Mouse (Mus musculus) frontal cortex, adult (tissue): ENCODE results near the gene Lce3b.

Source experiments
- ATAC-seq: cut with Nextera tagmentation; 2 replicates; pipeline ENCODE4 v1.9.2; 2017; ENCODE audit warnings: mild to moderate bottlenecking, moderate library complexity, mixed read lengths; ENCODE audit not compliant: low TSS enrichment

Gene Lce3b

GRCm38 (mm10) chr3:92932679-92933078 is at the start of gene Lce3b:
TSS of gene Lce3b (plus strand) at chr3:92932979.
- ATAC-seq: no peak

- no peak for ATAC-seq
Observed at GRCm38 (mm10) chr3:92894063-92894462, 38.7 kb upstream of the Lce3b start.

- ATAC-seq: no peak
Observed at GRCm38 (mm10) chr3:92894489-92894888, 38.3 kb upstream of the Lce3b start.

GRCm38 (mm10) chr3:92902992-92903391 is 29.8 kb upstream of the Lce3b start:
- peak; percentile 80 for ATAC-seq

GRCm38 (mm10) chr3:92903640-92904039 is 29.1 kb upstream of the Lce3b start:
- peak; percentile 64; the same call in 1 of the 2 replicates for ATAC-seq

- no peak for ATAC-seq
Observed at GRCm38 (mm10) chr3:92905182-92905581, 27.6 kb upstream of the Lce3b start.

- peak; percentile 79; the same call in 1 of the 2 replicates for ATAC-seq
Observed at GRCm38 (mm10) chr3:92907571-92907970, 25.2 kb upstream of the Lce3b start.

- ATAC-seq: peak; percentile 94
Observed at GRCm38 (mm10) chr3:92920364-92920763, 12.4 kb upstream of the Lce3b start.

GRCm38 (mm10) chr3:92926130-92926529 is 6.6 kb upstream of the Lce3b start, which contains the start of gene Lce3a:
TSS of gene Lce3a (minus strand) at chr3:92926230.
- no peak for ATAC-seq

GRCm38 (mm10) chr3:92944186-92944585 is 11.4 kb downstream of the Lce3b start, which contains the start of gene Lce3c:
TSS of gene Lce3c (plus strand) at chr3:92944486.
- ATAC-seq: no peak

- ATAC-seq: no peak
Observed at GRCm38 (mm10) chr3:92957090-92957489, 24.3 kb downstream of the Lce3b start, which contains the start of gene Lce3d. TSS of gene Lce3d (plus strand) at chr3:92957390.

GRCm38 (mm10) chr3:92966761-92967160 is 34.0 kb downstream of the Lce3b start, which contains the start of gene Lce3e:
TSS of gene Lce3e (plus strand) at chr3:92967061.
- no peak for ATAC-seq

- ATAC-seq: no peak
Observed at GRCm38 (mm10) chr3:92978484-92978883, 45.7 kb downstream of the Lce3b start.
